Mouse (Mus musculus): Measurements from ENCODE around the gene Pacsin1.

DNA sequence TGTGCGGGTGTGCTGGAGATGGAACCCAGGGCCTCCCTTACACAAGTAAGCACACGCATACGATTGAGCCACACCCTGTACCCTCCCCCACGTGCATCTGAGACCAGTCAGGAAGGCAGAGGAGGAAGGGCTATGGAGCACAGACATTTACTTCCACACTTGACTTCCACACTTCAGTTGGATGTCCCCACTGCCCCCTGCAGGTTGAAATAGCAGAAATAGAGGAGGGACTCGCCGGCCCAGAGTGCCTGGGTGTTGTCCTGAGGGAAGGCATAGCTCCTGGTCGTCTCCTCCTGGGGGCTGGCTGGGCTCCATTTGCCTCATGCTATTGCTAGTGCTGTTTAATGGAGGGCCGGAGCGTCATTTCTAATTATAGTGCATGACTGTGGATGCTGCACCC lies 20.1 kb downstream of the Pacsin1 start:
- TF ChIP-seq EP300 (optimal IDR thresholded peaks at IDR 0.05): no peak
- peak; percentile 47 for TF ChIP-seq CTCF (IDR thresholded peaks at IDR 0.05; ENCODE audit: low read depth)

Measured in stomach, postnatal 0 days (tissue).